Mouse (Mus musculus): Measurements from ENCODE around the gene Zfp217. TPM values are rescaled to one million over a fixed set of nuclear protein-coding genes. Genes with fewer than 3 reads are reported as not detected.

Zfp217 gene
- polyA plus RNA-seq, 1 experiment, result 2.4 TPM

- no peak for DNase-seq (ENCODE audit: extremely low spot score in 1 of 2, low spot score in 1 of 2)
These were observed 13.7 kb downstream of the Zfp217 start for GRCm38 (mm10) chr2:170134026-170134690.

- peak; percentile 14 to 73 for DNase-seq (ENCODE audit: extremely low spot score in 1 of 2, low spot score in 1 of 2)
These were observed 14.7 kb downstream of the Zfp217 start for GRCm38 (mm10) chr2:170133093-170133731.

- DNase-seq (ENCODE audit: extremely low spot score in 1 of 2, low spot score in 1 of 2), result no peak
These were observed 15.2 kb downstream of the Zfp217 start for GRCm38 (mm10) chr2:170132716-170133092.

GRCm38 (mm10) chr2:170131981-170132460 lies 15.9 kb downstream of the Zfp217 start:
- DNase-seq (ENCODE audit: extremely low spot score in 1 of 2, low spot score in 1 of 2), result no peak

GRCm38 (mm10) chr2:170130780-170131645 lies 16.9 kb downstream of the Zfp217 start:
- DNase-seq (ENCODE audit: extremely low spot score in 1 of 2, low spot score in 1 of 2), result peak in 1 of 2 experiments; percentile 52

GRCm38 (mm10) chr2:170129923-170130779 lies 17.8 kb downstream of the Zfp217 start:
- no peak for DNase-seq (ENCODE audit: extremely low spot score in 1 of 2, low spot score in 1 of 2)

GRCm38 (mm10) chr2:170129248-170129922 lies 18.5 kb downstream of the Zfp217 start:
- no peak for DNase-seq (ENCODE audit: extremely low spot score in 1 of 2, low spot score in 1 of 2)

- no peak for DNase-seq (ENCODE audit: extremely low spot score in 1 of 2, low spot score in 1 of 2)
These were observed 19.2 kb downstream of the Zfp217 start for GRCm38 (mm10) chr2:170128461-170129247.

- DNase-seq (ENCODE audit: extremely low spot score in 1 of 2, low spot score in 1 of 2), result no peak
These were observed 20.4 kb downstream of the Zfp217 start for GRCm38 (mm10) chr2:170127523-170127922.

GRCm38 (mm10) chr2:170126266-170126665 lies 21.6 kb downstream of the Zfp217 start:
- no peak for DNase-seq (ENCODE audit: extremely low spot score in 1 of 2, low spot score in 1 of 2)

- no peak for DNase-seq (ENCODE audit: extremely low spot score in 1 of 2, low spot score in 1 of 2)
These were observed 25.7 kb downstream of the Zfp217 start for GRCm38 (mm10) chr2:170122197-170122596.

- DNase-seq (ENCODE audit: extremely low spot score in 1 of 2, low spot score in 1 of 2), result no peak
These were observed 27.5 kb downstream of the Zfp217 start for GRCm38 (mm10) chr2:170120139-170121027.

- DNase-seq (ENCODE audit: extremely low spot score in 1 of 2, low spot score in 1 of 2), result peak; percentile 37 to 92
These were observed 31.1 kb downstream of the Zfp217 start for GRCm38 (mm10) chr2:170116704-170117281.

GRCm38 (mm10) chr2:170110306-170110705 lies 37.6 kb downstream of the Zfp217 start:
- DNase-seq (ENCODE audit: extremely low spot score in 1 of 2, low spot score in 1 of 2), result no peak

- DNase-seq (ENCODE audit: extremely low spot score in 1 of 2, low spot score in 1 of 2), result no peak
These were observed 38.4 kb downstream of the Zfp217 start for GRCm38 (mm10) chr2:170109528-170109927.

GRCm38 (mm10) chr2:170107791-170108190 lies 40.1 kb downstream of the Zfp217 start:
- DNase-seq (ENCODE audit: extremely low spot score in 1 of 2, low spot score in 1 of 2), result no peak

- DNase-seq (ENCODE audit: extremely low spot score in 1 of 2, low spot score in 1 of 2), result no peak
These were observed 41.9 kb downstream of the Zfp217 start for GRCm38 (mm10) chr2:170106000-170106399.

- no peak for DNase-seq (ENCODE audit: extremely low spot score in 1 of 2, low spot score in 1 of 2)
These were observed 43.5 kb downstream of the Zfp217 start for GRCm38 (mm10) chr2:170104396-170104795.
